Mouse (Mus musculus): Measurements from ENCODE around the gene Tnfsfm13.

Tnfsfm13 gene

DNA sequence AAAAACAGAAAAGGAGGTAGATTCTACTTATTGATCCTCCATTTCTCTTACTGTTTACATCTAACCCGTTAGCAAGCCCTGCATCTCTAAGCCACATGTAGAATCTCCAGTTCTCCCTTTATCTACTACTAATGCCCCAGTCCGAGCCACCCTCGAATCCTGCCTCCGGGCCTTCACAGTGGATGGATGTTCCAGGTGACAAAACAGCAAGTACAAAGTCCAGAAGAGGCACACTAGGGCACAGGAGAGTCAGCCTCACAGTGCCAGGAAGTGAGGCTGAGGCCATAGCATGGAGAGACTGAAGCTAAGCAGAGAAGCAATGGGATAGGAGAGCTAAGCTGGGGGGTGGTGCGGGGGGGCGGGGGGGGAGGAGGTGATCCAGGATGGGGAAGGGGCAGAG lies 3.0 kb downstream of the Tnfsfm13 start:
- Histone ChIP-seq H3K36me3 (ENCODE audit: control insufficient read depth, insufficient read depth, low read length, poor library complexity, severe bottlenecking) (no peaks in the 10 kb centered on the region), H3K27me3 (ENCODE audit: control insufficient read depth, insufficient read depth, low read length, poor library complexity, severe bottlenecking) (no peaks in the 10 kb centered on the region)
- no peak for DNase-seq (ENCODE audit: low read depth, low spot score)

GRCm38 (mm10) chr11:69692196-69692811 lies 3.6 kb downstream of the Tnfsfm13 start:
- no peaks in the 10 kb centered on the region for H3K36me3 ChIP-seq (ENCODE audit: control insufficient read depth, insufficient read depth, low read length, poor library complexity, severe bottlenecking)
- no peak for DNase-seq (ENCODE audit: low read depth, low spot score)
- H3K27me3 ChIP-seq (ENCODE audit: control insufficient read depth, insufficient read depth, low read length, poor library complexity, severe bottlenecking), result no peaks in the 10 kb centered on the region

DNA sequence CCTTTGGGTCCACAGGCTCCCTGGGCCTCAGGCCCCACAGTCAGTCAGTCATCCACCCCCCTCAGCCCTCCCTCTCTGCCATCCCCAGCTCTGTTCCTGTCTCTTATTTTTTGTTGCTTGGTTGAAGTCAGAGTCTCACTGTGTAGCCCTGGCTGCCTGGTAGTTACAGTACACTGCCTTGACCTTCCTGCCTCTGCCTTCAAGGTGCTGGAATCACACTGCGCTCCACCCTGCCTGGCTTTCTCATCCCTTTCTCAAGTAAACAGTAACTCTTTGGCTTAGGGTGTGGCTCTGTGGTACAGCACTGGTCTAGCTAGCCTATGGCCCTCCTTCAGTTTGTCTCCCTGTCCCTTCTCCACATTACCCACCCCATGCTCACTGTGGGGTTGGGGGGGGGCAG lies 6.0 kb downstream of the Tnfsfm13 start:
- H3K36me3 ChIP-seq (ENCODE audit: control insufficient read depth, insufficient read depth, low read length, poor library complexity, severe bottlenecking), result no peaks in the 10 kb centered on the region
- H3K27me3 ChIP-seq (ENCODE audit: control insufficient read depth, insufficient read depth, low read length, poor library complexity, severe bottlenecking), result no peaks in the 10 kb centered on the region
- no peak for DNase-seq (ENCODE audit: low read depth, low spot score)

DNA sequence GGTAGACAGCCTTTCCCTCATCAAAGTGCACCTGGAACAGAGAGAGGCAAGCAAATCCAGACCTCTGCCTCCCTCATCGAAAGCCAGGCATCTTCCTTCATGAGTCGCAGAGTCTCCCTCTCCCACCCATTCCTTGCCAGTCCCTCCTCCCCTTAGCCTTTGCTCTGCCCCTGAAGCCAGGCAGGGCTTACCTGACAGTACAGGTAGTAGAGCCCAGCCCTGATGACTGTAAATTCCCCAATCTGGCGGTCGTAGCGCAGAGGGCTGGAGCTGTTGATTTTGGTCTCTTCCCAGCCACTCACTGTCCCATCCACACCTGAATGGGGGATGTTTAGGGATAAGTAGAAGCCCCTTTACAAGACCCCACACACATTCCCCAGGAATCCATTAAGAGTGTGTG lies 8.8 kb downstream of the Tnfsfm13 start:
- H3K36me3 ChIP-seq (ENCODE audit: control insufficient read depth, insufficient read depth, low read length, poor library complexity, severe bottlenecking), result no peaks in the 10 kb centered on the region
- H3K27me3 ChIP-seq (ENCODE audit: control insufficient read depth, insufficient read depth, low read length, poor library complexity, severe bottlenecking), result no peaks in the 10 kb centered on the region
- DNase-seq (ENCODE audit: low read depth, low spot score), result no peak

DNA sequence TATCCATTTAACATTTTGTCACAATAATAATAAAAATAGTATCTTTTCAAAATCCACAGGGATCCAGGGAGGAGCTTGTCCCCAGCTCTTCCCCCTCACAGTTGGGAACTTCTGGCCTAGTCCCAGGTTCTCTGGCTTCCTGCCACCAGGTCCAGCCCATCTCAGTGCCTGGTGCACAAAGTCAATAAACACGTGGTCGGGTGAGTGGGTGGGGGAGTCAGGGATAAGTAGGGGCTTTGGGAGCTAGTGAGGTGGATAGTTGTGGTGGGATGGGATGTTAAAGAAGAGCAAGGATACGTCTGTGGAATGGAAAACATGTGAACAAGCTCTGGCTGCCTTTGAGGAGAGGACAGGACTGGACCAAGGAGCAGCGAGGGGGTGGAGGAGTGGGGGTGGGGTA lies 9.5 kb downstream of the Tnfsfm13 start:
- DNase-seq (ENCODE audit: low read depth, low spot score), result no peak
- Histone ChIP-seq H3K27me3 (ENCODE audit: control insufficient read depth, insufficient read depth, low read length, poor library complexity, severe bottlenecking) (no peaks in the 10 kb centered on the region), H3K36me3 (ENCODE audit: control insufficient read depth, insufficient read depth, low read length, poor library complexity, severe bottlenecking) (no peaks in the 10 kb centered on the region)

DNA sequence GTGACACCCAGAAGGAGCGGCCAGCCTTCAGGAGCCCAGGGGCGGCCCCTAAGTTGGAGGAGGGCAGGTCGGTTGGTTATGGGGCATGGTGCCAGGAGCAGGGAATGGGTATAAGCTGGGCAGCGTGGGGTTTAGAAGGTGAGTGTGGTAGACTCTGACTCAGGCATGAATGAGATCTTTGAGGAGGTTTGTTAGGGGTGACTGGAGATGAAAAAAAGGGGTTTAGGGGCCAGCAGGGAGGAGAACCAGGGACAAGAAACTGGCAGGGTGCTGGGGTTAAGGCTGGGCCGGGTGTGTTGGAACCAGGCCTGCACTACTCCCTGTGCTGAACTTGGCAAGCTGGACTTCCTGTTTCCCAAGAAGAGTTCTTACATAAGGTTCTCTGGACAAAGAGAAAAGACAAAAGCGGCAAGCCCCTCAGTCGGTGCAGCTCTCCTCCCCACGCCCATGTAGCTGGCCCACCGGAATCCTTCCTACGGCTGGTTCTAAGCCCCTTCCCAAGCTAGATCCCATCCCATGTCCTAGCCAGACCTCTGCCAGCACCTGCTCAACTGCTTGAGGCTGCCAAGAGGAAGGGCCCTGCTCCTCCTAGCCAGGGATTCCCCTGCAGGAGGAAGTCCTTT lies 10.3 kb downstream of the Tnfsfm13 start, which contains the start of gene Tnfsf13:
Gene Tnfsf13 (minus strand): TSS at position 259 of the 623 bp plus-strand sequence.
- no peaks in the 10 kb centered on the region for H3K27me3 ChIP-seq (ENCODE audit: control insufficient read depth, insufficient read depth, low read length, poor library complexity, severe bottlenecking)
- no peak for DNase-seq (ENCODE audit: low read depth, low spot score)
- H3K36me3 ChIP-seq (ENCODE audit: control insufficient read depth, insufficient read depth, low read length, poor library complexity, severe bottlenecking), result no peaks in the 10 kb centered on the region

DNA sequence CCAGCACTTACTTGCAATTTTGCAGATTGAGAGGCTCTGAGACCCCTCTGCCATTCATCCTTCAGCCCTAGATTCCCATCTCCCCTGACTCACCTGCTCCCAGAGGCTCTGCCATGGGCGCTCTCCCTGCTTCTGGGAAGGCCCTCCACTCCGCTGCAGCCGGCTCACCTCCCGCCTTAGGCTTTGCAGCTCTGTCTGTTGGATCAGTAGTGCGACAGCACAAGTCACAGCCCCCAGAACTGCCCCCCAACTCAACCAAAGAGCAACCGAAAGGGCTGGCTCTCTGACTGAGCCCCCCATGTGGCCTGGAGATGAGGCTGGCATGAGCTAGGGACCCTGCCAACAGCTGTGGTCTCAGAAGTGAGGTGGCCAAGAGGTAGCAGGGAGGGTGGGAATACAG lies 11.0 kb downstream of the Tnfsfm13 start:
- Histone ChIP-seq H3K27me3 (ENCODE audit: control insufficient read depth, insufficient read depth, low read length, poor library complexity, severe bottlenecking) (no peaks in the 10 kb centered on the region), H3K36me3 (ENCODE audit: control insufficient read depth, insufficient read depth, low read length, poor library complexity, severe bottlenecking) (no peaks in the 10 kb centered on the region; the same call in 1 of the 2 replicates)
- no peak for DNase-seq (ENCODE audit: low read depth, low spot score)

- no peak for DNase-seq (ENCODE audit: low read depth, low spot score)
- Histone ChIP-seq H3K36me3 (ENCODE audit: control insufficient read depth, insufficient read depth, low read length, poor library complexity, severe bottlenecking) (no peaks in the 10 kb centered on the region; the same call in 1 of the 2 replicates), H3K27me3 (ENCODE audit: control insufficient read depth, insufficient read depth, low read length, poor library complexity, severe bottlenecking) (no peaks in the 10 kb centered on the region)
Observed at GRCm38 (mm10) chr11:69684128-69684745, 11.7 kb downstream of the Tnfsfm13 start.

DNA sequence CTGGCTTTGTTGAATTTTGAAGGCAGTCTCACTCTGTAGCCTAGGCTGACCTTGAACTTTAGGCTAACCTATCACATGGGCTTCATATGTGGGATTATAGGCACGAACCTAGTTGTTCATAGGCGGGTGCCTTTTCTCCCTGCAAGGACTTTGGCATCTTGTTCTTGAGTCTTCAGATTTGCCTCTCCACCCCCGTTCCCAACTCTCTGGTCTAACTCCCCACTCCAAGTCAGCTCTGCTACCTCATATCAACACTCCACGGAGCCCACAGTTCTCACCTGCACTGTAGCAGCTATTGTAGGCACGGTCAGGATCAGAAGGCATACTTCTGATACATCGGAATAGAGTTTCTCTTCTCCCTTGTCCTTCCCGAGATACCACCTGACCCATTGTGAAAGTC lies 12.3 kb downstream of the Tnfsfm13 start:
- Histone ChIP-seq H3K27me3 (ENCODE audit: control insufficient read depth, insufficient read depth, low read length, poor library complexity, severe bottlenecking) (no peaks in the 10 kb centered on the region), H3K36me3 (ENCODE audit: control insufficient read depth, insufficient read depth, low read length, poor library complexity, severe bottlenecking) (no peaks in the 10 kb centered on the region; the same call in 1 of the 2 replicates)
- no peak for DNase-seq (ENCODE audit: low read depth, low spot score)

- Histone ChIP-seq H3K36me3 (ENCODE audit: control insufficient read depth, insufficient read depth, low read length, poor library complexity, severe bottlenecking) (peaks cover 2% of the 10 kb centered on the region; the same call in 1 of the 2 replicates), H3K27me3 (ENCODE audit: control insufficient read depth, insufficient read depth, low read length, poor library complexity, severe bottlenecking) (no peaks in the 10 kb centered on the region)
- peak; percentile 92 for DNase-seq (ENCODE audit: low read depth, low spot score)
Observed at GRCm38 (mm10) chr11:69682840-69683533, 12.9 kb downstream of the Tnfsfm13 start.

- Histone ChIP-seq H3K27me3 (ENCODE audit: control insufficient read depth, insufficient read depth, low read length, poor library complexity, severe bottlenecking) (no peaks in the 10 kb centered on the region), H3K36me3 (ENCODE audit: control insufficient read depth, insufficient read depth, low read length, poor library complexity, severe bottlenecking) (peaks cover 2% of the 10 kb centered on the region; the same call in 1 of the 2 replicates)
- DNase-seq (ENCODE audit: low read depth, low spot score), result no peak
Observed at GRCm38 (mm10) chr11:69682209-69682839, 13.6 kb downstream of the Tnfsfm13 start.

GRCm38 (mm10) chr11:69681314-69682208 lies 14.3 kb downstream of the Tnfsfm13 start, which contains the start of gene Senp3:
Senp3 (minus strand) TSS chr11:69682084.
- peaks cover 4% of the 10 kb centered on the region; the same call in 1 of the 2 replicates for H3K36me3 ChIP-seq (ENCODE audit: control insufficient read depth, insufficient read depth, low read length, poor library complexity, severe bottlenecking)
- no peaks in the 10 kb centered on the region for H3K27me3 ChIP-seq (ENCODE audit: control insufficient read depth, insufficient read depth, low read length, poor library complexity, severe bottlenecking)
- DNase-seq (ENCODE audit: low read depth, low spot score), result peak; percentile 97

DNA sequence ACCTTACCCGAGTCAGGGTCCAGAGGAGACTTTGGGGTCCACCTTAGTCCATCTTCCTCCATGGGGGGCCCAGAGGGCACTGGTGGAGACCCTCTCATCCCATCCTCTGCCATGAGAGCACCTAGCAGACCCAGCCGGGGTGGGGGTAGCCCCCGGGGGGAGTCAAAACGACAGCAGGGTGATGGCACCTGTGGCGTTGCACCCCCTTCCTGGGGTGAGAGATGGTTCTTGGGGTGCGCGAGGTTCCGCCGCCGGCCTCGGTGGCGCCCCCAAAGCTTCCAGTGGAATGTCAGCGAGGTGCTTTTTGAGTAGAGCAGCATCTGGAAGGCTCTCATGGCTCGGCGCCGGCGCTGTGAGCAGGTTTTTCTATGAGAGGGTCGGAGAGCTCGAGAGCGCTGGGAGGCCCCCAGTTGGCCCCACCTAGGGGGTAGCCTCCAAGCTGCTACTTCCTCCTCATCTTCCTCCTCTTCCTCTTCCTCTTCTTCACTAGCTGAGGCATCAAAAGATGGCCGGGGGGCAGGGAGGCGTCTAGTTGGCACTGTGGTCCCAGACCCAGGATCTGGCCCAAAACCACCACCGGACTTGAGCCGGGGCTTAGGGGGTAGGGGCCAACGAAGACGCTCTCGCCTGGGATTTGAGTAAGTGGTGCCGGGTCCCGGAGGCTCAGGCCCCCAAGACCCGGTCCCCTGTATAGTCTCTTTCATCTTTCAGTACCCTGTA lies 15.6 kb downstream of the Tnfsfm13 start:
- Histone ChIP-seq H3K27me3 (ENCODE audit: control insufficient read depth, insufficient read depth, low read length, poor library complexity, severe bottlenecking) (no peaks in the 10 kb centered on the region), H3K36me3 (ENCODE audit: control insufficient read depth, insufficient read depth, low read length, poor library complexity, severe bottlenecking) (peaks cover 10% of the 10 kb centered on the region)
- DNase-seq (ENCODE audit: low read depth, low spot score), result no peak
